Mouse (Mus musculus) embryo, embryonic 9.5 days (tissue): Measurements from ENCODE around the gene BC035044.
"Not testable (repeated sequence)": the region's sequence is repeated elsewhere in the genome, so short reads cannot be mapped to it uniquely, and the experiment has no call there.

Experiments used
- DNase-seq: peaks from one replicate; pipeline ENCODE4 v3.0.0-alpha.2; 2017; ENCODE audit errors: extremely low spot score

The BC035044 gene

GRCm38 (mm10) chr6:128890948-128891355, at the start of gene BC035044:
Gene BC035044, minus strand, starts transcription at chr6:128891126.
- no peak for DNase-seq

- DNase-seq = not testable (repeated sequence)
Measured at GRCm38 (mm10) chr6:128935889-128936665, 45.2 kb upstream of the BC035044 start.

GRCm38 (mm10) chr6:128934081-128934480, 43.2 kb upstream of the BC035044 start, which contains the start of gene Clec2g:
Gene Clec2g, plus strand, starts transcription at chr6:128934381.
- DNase-seq = not testable (repeated sequence)

- DNase-seq = peak; percentile 3
Measured at GRCm38 (mm10) chr6:128933050-128933449, 42.1 kb upstream of the BC035044 start.

GRCm38 (mm10) chr6:128917322-128917721, 26.4 kb upstream of the BC035044 start:
- no peak for DNase-seq

- no peak for DNase-seq
Measured at GRCm38 (mm10) chr6:128913598-128914254, 22.8 kb upstream of the BC035044 start.

GRCm38 (mm10) chr6:128900796-128901552, 10.0 kb upstream of the BC035044 start:
- not testable (repeated sequence) for DNase-seq

- DNase-seq = no peak
Measured at GRCm38 (mm10) chr6:128900044-128900443, 9.1 kb upstream of the BC035044 start.

- DNase-seq = no peak
Measured at GRCm38 (mm10) chr6:128895404-128896001, 4.6 kb upstream of the BC035044 start.

GRCm38 (mm10) chr6:128888834-128889233, 2.1 kb downstream of the BC035044 start:
- no peak for DNase-seq

GRCm38 (mm10) chr6:128887091-128887790, 3.7 kb downstream of the BC035044 start, which contains the start of gene Clec2i:
Gene Clec2i, plus strand, starts transcription at chr6:128887588.
- not testable (repeated sequence) for DNase-seq

GRCm38 (mm10) chr6:128871910-128872610, 18.9 kb downstream of the BC035044 start:
- DNase-seq = no peak

- DNase-seq = no peak
Measured at GRCm38 (mm10) chr6:128868861-128869260, 22.1 kb downstream of the BC035044 start.

GRCm38 (mm10) chr6:128857976-128858375, 33.0 kb downstream of the BC035044 start:
- no peak for DNase-seq

- DNase-seq = no peak
Measured at GRCm38 (mm10) chr6:128856250-128856649, 34.7 kb downstream of the BC035044 start.

GRCm38 (mm10) chr6:128855477-128855876, 35.4 kb downstream of the BC035044 start:
- no peak for DNase-seq

GRCm38 (mm10) chr6:128854895-128855294, 36.0 kb downstream of the BC035044 start:
- no peak for DNase-seq

- peak; percentile 67 for DNase-seq
Measured at GRCm38 (mm10) chr6:128854024-128854820, 36.7 kb downstream of the BC035044 start.

- DNase-seq = no peak
Measured at GRCm38 (mm10) chr6:128852766-128853165, 38.2 kb downstream of the BC035044 start.

- DNase-seq = no peak
Measured at GRCm38 (mm10) chr6:128851151-128851550, 39.8 kb downstream of the BC035044 start.
